In genomic region chr13:43765293-43765814, GRCm38 (mm10) we compare ENCODE assay signal across 10 mouse cellular contexts. TPM values are rescaled to one million over a fixed set of nuclear protein-coding genes. Genes with fewer than 3 reads are reported as not detected.
DNase-seq lines count a peak whose midpoint lies in the region; ATAC-seq and TF ChIP-seq lines count a peak whose summit lies in the region.
"Had no signal": no experiment of that assay in that cellular context is flagged by ENCODE, and none has a peak within 500 bp of the region (broad histone marks: within the 10 kb centered on the region; RNA-seq: fewer than 3 reads in every experiment).

No protein-coding gene starts in this region.

- no peak for TF ChIP-seq CTCF in lung, adult 2 months (IDR thresholded peaks at IDR 0.05; ENCODE audit: insufficient read depth, low read length)

- no peak for TF ChIP-seq POLR2A in lung, adult 2 months (IDR thresholded peaks at IDR 0.05; ENCODE audit: borderline replicate concordance, extremely low read depth, low read depth, low read length)

- no peaks in the 10 kb centered on the region for H3K36me3 ChIP-seq in intestine, embryonic 16.5 days (ENCODE audit: control insufficient read depth, insufficient read depth, low read length)
- H3K36me3 ChIP-seq: kidney, embryonic 15.5 days had no signal

- H3K27ac ChIP-seq in intestine, embryonic 16.5 days (ENCODE audit: low read length) = no peak overlapping the region
- H3K27ac ChIP-seq: kidney, embryonic 15.5 days; liver, embryonic 14.5 days had no signal

- H3K4me1 ChIP-seq in lung, adult 2 months (ENCODE audit: control insufficient read depth, insufficient read depth, low read length) = no peaks in the 10 kb centered on the region
- H3K4me1 ChIP-seq in intestine, embryonic 16.5 days (ENCODE audit: control insufficient read depth, insufficient read depth, low read length) = no peaks in the 10 kb centered on the region

- peak; percentile 95 for ATAC-seq in granulocyte monocyte progenitor cell, adult 5-6 weeks (replicated peaks; ENCODE audit: poor library complexity, severe bottlenecking)
- ATAC-seq in intestine, embryonic 16.5 days = no peak

- peak; percentile 70 to 77 for DNase-seq in lung, adult 18-20 months
- no peak for DNase-seq in lung, adult 2 months
- peak; percentile 91 to 95 for DNase-seq in monocyte, adult 2 months (ENCODE audit: low read depth in 1 of 2, low spot score in 2 of 2)
- DNase-seq in urinary bladder, postnatal 36 days (ENCODE audit: low spot score in 2 of 2) = no peak
- DNase-seq in urinary bladder, postnatal 25 days (ENCODE audit: low spot score) = no peak
- DNase-seq: cerebellum, postnatal 14 days had no signal

- 66% methylated on average over 11 of the region's 11 CpGs for WGBS in lung, adult 2 months
- 85% methylated on average over 11 of the region's 11 CpGs for WGBS in intestine, embryonic 16.5 days

- H3K9ac ChIP-seq in intestine, embryonic 16.5 days (ENCODE audit: low read depth, low read length) = no peak overlapping the region
- H3K9ac ChIP-seq: kidney, embryonic 15.5 days; liver, embryonic 14.5 days had no signal

- H3K4me2 ChIP-seq in intestine, embryonic 16.5 days (ENCODE audit: low read depth, low read length) = no peak overlapping the region
- H3K4me2 ChIP-seq: kidney, embryonic 15.5 days had no signal

- H3K4me3 ChIP-seq in lung, adult 2 months (replicated peaks; ENCODE audit: extremely low read depth, low read depth, low read length) = no peak overlapping the region
- no peak overlapping the region for H3K4me3 ChIP-seq in intestine, embryonic 16.5 days (ENCODE audit: low read length)
- H3K4me3 ChIP-seq: kidney, embryonic 15.5 days had no signal

- 0 out of 2 replicates have a peak, but pooled peaks cover 2% of the 10 kb centered on the region for H3K27me3 ChIP-seq in intestine, embryonic 16.5 days (replicated peaks; ENCODE audit: control insufficient read depth, insufficient read depth, low read length)
- H3K27me3 ChIP-seq: kidney, embryonic 15.5 days had no signal

- no peaks in the 10 kb centered on the region for H3K9me3 ChIP-seq in intestine, embryonic 16.5 days (ENCODE audit: control insufficient read depth, low read length)
- H3K9me3 ChIP-seq: kidney, embryonic 15.5 days had no signal

RNA-seq across cellular contexts. Expression of gene Cd83, which starts 19.2 kb away (rescaled TPM):
- 6.9 and 7.5 TPM in 2 replicates for polyA plus RNA-seq in lung, adult 2 months (2012; rRNA removed)
- total RNA-seq in granulocyte monocyte progenitor cell, adult 5-6 weeks (2014; fragmentation: Nextera tagmentation) = not detected in 2 replicates
- total RNA-seq in granulocyte monocyte progenitor cell, adult 5-6 weeks (2017) = 0.43 TPM in 1 of 2 replicates, not detected in the other
- polyA plus RNA-seq in intestine, embryonic 16.5 days (2015; fragmentation: Nextera tagmentation; extraction: Ambion mirVana) = 9.2 and 9.6 TPM in 2 replicates

Comparison
In these comparisons a context has a peak if more than half of its experiments do, and no peak if none do; other contexts are left out.
1. DNase-seq: peak in lung, adult 18-20 months (2 of 2) and monocyte, adult 2 months (2 of 2); none in lung, adult 2 months (single experiment), urinary bladder, postnatal 36 days (0 of 2) and urinary bladder, postnatal 25 days (single experiment).